Mouse (Mus musculus) stomach, embryonic 15.5 days (tissue): ENCODE measurements around the gene Plekhb2. TPM values are rescaled to one million over a fixed set of nuclear protein-coding genes. Genes with fewer than 3 reads are reported as not detected.

ENCODE experiments used
- ATAC-seq: fragments of 200-750 bp; cut with Nextera tagmentation; 2 replicates; pipeline ENCODE4 v1.8.0; 2017; ENCODE audit warnings: low read depth, moderate number of reproducible peaks, moderate TSS enrichment; ENCODE audit not compliant: insufficient read depth, low FRiP score
- H3K27ac ChIP-seq: fragments of 300-500 bp; sonication (generic); 2 replicates; pipeline ENCODE4 v1.5.1; 2015; ENCODE audit warnings: mild to moderate bottlenecking, inconsistent platforms
- H3K27me3 ChIP-seq: fragments of 300-500 bp; sonication (generic); replicated peaks from 2 replicates; pipeline ENCODE4 v1.6.1; 2015; ENCODE audit warnings: inconsistent platforms
- H3K36me3 ChIP-seq: fragments of 300-500 bp; sonication (generic); 2 replicates; pipeline ENCODE4 v1.6.1; 2015; ENCODE audit warnings: inconsistent platforms
- H3K4me1 ChIP-seq: fragments of 300-500 bp; sonication (generic); 2 replicates; pipeline ENCODE4 v1.6.1; 2015; ENCODE audit warnings: inconsistent platforms
- H3K4me2 ChIP-seq: fragments of 300-500 bp; sonication (generic); 2 replicates; pipeline ENCODE4 v1.6.1; 2015; ENCODE audit warnings: mild to moderate bottlenecking, inconsistent platforms
- H3K4me3 ChIP-seq: fragments of 300-500 bp; sonication (generic); replicated peaks from 2 replicates; pipeline ENCODE4 v1.5.1; 2015; ENCODE audit warnings: inconsistent platforms
- H3K9ac ChIP-seq: fragments of 300-500 bp; sonication (generic); 2 replicates; pipeline ENCODE4 v1.6.1; 2015; ENCODE audit warnings: inconsistent platforms
- H3K9me3 ChIP-seq: fragments of 300-500 bp; sonication (generic); 2 replicates; pipeline ENCODE4 v1.6.1; 2016; ENCODE audit warnings: inconsistent platforms
- WGBS: fragments of 180-500 bp; shearing (Covaris S2); methylation state at CpG from one replicate; pipeline ENCODE4 v1.1.7; 2015; 5-methylcytosine and 5-hydroxymethylcytosine counted together
- polyA plus RNA-seq: library from polyadenylated mRNA; unstranded; fragments of >200 nt; fragmentation: Nextera tagmentation; extraction: Ambion mirVana; gene quantifications from 2 replicates; pipeline ENCODE4 v1.2.1, GENCODE M21; 2015

Plekhb2 gene
- polyA plus RNA-seq, 1 experiment from 2014 or later, result 51.3 TPM

DNA sequence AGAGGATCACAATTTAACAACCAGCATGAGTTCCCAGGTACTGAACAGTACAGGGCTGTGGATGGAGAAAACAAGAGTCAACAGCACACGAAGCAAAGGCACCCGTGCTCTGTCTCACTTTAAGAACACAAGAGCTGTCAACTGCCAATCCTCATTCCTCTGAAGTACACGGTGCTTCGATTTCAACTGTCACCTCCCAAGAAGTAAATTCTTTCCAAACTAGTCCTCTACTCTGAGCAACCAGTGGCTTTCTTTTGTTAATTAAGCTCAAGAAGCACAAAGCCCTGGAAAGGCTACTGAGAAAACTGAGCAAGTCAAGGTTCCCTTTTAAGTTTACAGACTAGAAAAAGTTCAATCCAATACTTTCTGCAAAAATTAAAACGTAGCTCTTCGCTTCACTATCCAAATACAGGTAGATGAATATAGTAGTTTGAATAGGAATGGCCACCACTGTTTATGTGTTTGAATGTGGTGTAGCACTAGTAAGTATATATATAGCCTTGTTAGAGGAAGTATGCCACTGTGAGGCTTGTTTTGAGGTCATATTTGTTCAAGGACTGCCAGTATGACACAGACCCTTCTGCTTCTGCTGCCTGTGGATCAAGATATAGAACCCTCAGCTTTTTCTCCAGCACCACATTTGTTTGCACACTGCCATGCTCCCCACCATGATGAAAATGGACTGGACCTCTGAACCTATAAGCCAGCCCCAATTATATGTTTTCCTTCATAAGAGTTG lies 11.7 kb upstream of the Plekhb2 start:
- no peaks in the 10 kb centered on the region for H3K27me3 ChIP-seq
- no peak overlapping the region for H3K9ac ChIP-seq
- WGBS, result 63% methylated on average over 6 of the region's 6 CpGs
- H3K4me1 ChIP-seq, result peaks cover 24% of the 10 kb centered on the region
- H3K36me3 ChIP-seq, result no peaks in the 10 kb centered on the region
- H3K27ac ChIP-seq, result no peak overlapping the region
- H3K4me3 ChIP-seq, result no peak overlapping the region
- ATAC-seq, result no peak
- H3K9me3 ChIP-seq, result no peaks in the 10 kb centered on the region
- H3K4me2 ChIP-seq, result no peak overlapping the region

DNA sequence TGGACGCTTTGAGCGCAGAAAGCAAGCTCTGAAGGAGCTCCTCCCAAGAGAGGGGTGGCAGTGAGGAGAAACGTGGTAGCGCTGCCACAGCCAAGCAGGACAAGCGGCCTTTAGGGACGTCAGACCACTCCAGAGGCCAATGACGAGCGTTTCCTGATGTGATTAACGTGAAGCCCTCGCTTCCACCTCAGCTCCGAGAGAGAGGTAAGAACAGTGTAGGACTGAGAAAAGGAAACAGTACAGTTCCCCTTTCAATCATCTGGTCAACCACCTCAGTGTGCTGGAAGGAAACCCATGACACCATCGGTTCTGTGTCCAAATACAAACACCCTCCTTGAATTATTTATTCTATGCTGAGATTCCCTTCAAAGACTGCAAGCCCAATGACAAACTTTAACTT lies 10.5 kb upstream of the Plekhb2 start:
- H3K4me3 ChIP-seq, result no peak overlapping the region
- no peak for ATAC-seq
- no peak overlapping the region for H3K4me2 ChIP-seq
- no peaks in the 10 kb centered on the region for H3K36me3 ChIP-seq
- H3K27ac ChIP-seq, result no peak overlapping the region
- no peak overlapping the region for H3K9ac ChIP-seq
- 55% methylated on average over 12 of the region's 12 CpGs for WGBS
- peaks cover 24% of the 10 kb centered on the region for H3K4me1 ChIP-seq
- no peaks in the 10 kb centered on the region for H3K27me3 ChIP-seq
- H3K9me3 ChIP-seq, result no peaks in the 10 kb centered on the region

DNA sequence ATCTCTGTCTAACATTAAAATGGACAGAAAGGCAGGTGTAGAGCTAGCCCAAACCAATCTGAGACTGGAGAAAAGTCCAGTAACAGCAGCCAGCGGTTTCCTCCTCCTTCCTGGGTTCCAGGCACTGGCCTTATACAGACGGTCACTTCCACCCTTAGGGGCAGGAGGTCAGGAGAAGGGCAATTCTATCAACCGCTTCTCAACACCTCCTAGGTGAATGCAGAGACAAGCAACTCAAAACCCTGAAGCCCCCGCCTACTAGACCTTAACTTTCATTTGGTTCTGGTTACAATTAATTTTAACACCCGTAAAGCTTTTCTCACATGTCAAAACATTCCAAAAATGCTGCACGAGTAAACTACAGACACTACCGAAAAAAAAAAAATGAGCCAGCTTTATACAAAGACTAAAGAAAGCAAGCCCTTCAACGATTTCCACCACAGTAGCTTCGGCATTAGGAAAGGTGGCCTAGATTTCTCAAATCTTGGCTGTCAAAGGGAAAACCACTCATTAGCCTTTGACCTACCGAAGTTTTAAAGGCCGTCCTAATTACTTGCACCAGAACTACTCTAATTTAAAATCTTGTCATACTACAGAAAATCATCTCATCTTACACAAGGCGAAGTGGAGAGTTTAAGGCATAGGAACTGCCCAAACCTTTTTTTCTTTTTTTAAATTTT lies 7.9 kb upstream of the Plekhb2 start:
- Histone ChIP-seq H3K27ac (peak overlapping the region; percentile 98), H3K4me3 (peak overlapping the region; percentile 85), H3K36me3 (no peaks in the 10 kb centered on the region), H3K4me2 (peak overlapping the region; percentile 63), H3K27me3 (no peaks in the 10 kb centered on the region), H3K9ac (peak overlapping the region; percentile 89; the same call in 1 of the 2 replicates), H3K9me3 (no peaks in the 10 kb centered on the region), H3K4me1 (peaks cover 24% of the 10 kb centered on the region)
- WGBS, result under 1% methylated on average over 12 of the region's 12 CpGs
- ATAC-seq, result no peak

DNA sequence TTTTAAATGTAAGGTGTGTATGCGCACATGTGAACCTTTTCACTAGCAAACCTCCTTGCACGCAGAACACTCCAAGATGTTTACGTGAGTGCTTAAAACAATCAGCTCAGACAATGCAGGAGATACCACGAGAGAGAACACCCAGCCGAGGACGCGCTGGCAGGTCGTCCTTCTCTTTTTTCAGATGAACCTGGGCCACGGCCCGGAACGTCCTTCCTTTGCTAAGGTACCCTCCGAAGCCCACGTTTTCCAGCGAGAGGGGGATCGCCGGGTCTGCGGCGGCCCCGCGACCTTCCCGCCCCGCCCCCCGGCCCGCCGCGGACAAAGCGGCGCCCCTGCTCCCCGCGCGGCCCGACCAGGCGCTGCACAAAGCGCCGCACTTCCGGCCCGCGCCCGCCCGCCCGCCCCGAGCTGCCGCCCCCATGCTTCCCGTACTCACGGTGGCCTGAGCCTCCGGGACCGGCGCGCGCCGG lies 7.4 kb upstream of the Plekhb2 start:
- Histone ChIP-seq H3K27me3 (no peaks in the 10 kb centered on the region), H3K4me3 (peak overlapping the region; percentile 85), H3K9me3 (no peaks in the 10 kb centered on the region), H3K4me1 (peaks cover 24% of the 10 kb centered on the region), H3K36me3 (no peaks in the 10 kb centered on the region), H3K4me2 (peak overlapping the region; percentile 63), H3K27ac (peak overlapping the region; percentile 98), H3K9ac (peak overlapping the region; percentile 89)
- WGBS, result under 1% methylated on average over 24 of the region's 51 CpGs
- ATAC-seq, result peak; percentile 82

DNA sequence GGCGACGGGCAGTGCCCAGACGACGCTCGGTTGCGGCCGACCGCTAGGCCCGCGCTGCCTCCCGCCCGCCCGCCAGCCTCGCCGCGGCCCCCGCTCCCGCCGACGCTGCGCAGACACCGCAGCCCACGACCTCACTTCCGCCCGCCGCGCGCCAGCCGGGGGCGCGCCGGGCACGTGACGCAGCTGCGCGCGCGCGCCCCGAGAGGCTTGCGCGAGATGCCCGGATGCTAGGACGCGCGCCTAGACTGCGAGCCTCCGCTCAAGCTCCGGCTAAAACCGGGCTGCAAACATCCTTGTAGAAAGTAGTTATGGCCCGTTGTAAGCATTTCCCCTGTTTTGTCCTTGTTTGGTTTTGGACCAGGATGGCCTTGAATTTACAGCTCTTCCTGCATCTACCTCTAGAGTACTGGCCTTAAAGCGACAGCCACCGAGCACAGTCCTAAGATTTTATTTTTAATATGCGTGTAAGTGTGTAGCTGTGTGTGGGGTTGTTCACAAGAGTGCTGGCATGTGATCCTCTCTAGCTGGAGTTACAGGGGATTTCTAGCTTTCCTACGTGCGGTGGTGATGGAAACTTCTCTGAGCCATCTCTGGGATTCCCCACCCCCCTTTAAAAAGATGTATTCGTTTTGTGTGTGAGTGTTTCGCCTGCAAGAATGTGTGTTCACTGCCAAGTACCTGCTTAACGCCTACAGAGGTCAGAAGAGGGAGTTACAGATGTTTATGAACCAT lies 6.7 kb upstream of the Plekhb2 start, which contains the start of gene Fam168b:
Fam168b (minus strand) TSS at position 179 of the 732 bp plus-strand sequence.
- Histone ChIP-seq H3K27ac (peak within 1 kb of the TSS; percentile 98), H3K4me3 (peak within 1 kb of the TSS; percentile 85), H3K4me1 (peaks cover 21% of the 10 kb centered on the region), H3K9ac (peak within 1 kb of the TSS; percentile 89), H3K9me3 (no peaks in the 10 kb centered on the region), H3K36me3 (no peaks in the 10 kb centered on the region), H3K27me3 (no peaks in the 10 kb centered on the region), H3K4me2 (peak within 1 kb of the TSS; percentile 63)
- ATAC-seq, result peak; percentile 88
- WGBS, result under 1% methylated on average over 50 of the region's 59 CpGs

DNA sequence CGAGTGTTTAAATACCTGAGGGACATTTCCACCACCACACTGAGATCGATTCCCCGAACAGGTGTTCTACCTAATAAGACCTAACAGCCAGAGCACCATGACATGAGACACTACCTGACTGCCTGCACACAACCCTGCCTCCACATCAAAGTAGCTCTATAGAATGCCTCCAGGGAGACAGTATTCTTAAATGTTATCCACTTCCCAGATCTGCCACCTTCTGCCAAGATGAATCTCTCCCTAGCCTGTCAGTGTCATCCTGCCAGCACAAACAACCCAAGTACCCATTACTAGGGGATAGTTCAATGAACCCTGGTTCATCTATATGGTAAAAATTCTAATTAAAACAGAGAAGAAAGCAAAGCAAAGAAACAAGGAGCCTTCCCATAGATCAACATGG lies 2.7 kb upstream of the Plekhb2 start:
- Histone ChIP-seq H3K4me3 (no peak overlapping the region), H3K27me3 (no peaks in the 10 kb centered on the region), H3K9ac (no peak overlapping the region), H3K27ac (no peak overlapping the region), H3K4me1 (no peaks in the 10 kb centered on the region), H3K9me3 (no peaks in the 10 kb centered on the region), H3K4me2 (no peak overlapping the region), H3K36me3 (no peaks in the 10 kb centered on the region)
- no peak for ATAC-seq
- 80% methylated on average over 3 of the region's 3 CpGs for WGBS

DNA sequence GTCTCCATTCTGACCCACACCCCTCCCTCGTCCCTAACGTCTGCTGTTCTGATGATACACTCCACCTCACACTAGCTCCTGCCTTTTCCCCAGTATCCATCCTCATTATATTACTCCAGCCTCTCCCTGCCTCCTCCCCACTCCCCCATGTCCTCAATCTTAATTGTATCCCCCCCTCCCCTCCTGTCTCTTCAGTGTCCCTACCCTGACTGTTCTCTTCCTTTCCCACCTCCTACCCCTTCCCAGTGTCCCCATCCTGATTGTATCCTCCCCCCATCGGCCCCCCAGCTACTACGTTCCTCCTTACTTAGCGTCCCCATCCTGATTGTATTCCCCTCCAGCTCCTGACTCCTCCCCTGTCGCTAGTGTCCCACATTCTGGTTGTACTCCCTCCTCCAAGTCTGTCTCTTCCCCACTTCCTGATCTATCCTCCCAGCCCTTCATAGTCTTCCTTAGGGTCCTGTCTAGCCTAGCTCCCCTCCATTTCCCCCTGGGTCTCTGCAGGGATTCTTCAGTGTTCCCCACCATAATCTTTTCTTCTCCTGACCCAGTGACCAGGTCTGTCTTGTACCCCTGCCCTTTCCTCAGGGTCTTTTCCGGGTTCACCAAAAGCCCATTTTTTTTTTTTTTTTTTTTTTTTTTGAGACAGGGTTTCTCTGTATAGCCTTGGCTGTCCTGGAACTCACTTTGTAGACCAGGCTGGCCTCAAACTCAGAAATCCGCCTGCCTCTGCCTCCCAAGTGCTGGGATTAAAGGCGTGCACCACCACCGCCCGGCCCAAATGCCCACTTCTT lies 764 bp downstream of the Plekhb2 start:
- Histone ChIP-seq H3K9ac (no peak overlapping the region), H3K4me3 (peak overlapping the region; percentile 69), H3K9me3 (no peaks in the 10 kb centered on the region), H3K4me1 (no peaks in the 10 kb centered on the region), H3K4me2 (peak overlapping the region; percentile 90), H3K27me3 (no peaks in the 10 kb centered on the region), H3K36me3 (no peaks in the 10 kb centered on the region), H3K27ac (peak overlapping the region; percentile 61; the same call in 1 of the 2 replicates)
- 45% methylated on average over 11 of the region's 11 CpGs for WGBS
- ATAC-seq, result peak; percentile 16; the same call in 1 of the 2 replicates

DNA sequence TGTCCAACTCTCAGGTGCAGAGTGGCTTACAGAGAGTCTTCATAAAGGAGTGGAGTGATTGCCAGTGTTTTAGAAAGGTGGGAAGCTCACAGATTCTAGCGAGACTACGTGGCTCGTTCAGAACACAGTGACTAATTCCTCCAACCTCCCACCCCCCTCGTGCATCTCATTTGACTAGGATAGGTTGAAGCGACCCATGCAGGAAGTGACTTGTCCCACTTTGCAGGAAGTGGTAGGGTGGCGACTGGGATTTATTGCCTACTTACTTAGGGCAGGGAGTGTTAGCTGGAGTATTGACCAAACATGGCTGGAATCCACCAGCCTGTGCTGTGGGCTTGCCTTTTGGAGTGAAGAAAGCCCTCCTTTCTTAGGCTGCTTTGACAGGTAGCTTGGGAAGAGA lies 1.8 kb downstream of the Plekhb2 start:
- Histone ChIP-seq H3K4me2 (peak overlapping the region; percentile 39; the same call in 1 of the 2 replicates), H3K27ac (peak overlapping the region; percentile 61), H3K9ac (no peak overlapping the region), H3K9me3 (no peaks in the 10 kb centered on the region), H3K27me3 (no peaks in the 10 kb centered on the region), H3K4me1 (no peaks in the 10 kb centered on the region), H3K36me3 (no peaks in the 10 kb centered on the region), H3K4me3 (no peak overlapping the region)
- ATAC-seq, result peak; percentile 47; the same call in 1 of the 2 replicates
- 41% methylated on average over 6 of the region's 6 CpGs for WGBS

DNA sequence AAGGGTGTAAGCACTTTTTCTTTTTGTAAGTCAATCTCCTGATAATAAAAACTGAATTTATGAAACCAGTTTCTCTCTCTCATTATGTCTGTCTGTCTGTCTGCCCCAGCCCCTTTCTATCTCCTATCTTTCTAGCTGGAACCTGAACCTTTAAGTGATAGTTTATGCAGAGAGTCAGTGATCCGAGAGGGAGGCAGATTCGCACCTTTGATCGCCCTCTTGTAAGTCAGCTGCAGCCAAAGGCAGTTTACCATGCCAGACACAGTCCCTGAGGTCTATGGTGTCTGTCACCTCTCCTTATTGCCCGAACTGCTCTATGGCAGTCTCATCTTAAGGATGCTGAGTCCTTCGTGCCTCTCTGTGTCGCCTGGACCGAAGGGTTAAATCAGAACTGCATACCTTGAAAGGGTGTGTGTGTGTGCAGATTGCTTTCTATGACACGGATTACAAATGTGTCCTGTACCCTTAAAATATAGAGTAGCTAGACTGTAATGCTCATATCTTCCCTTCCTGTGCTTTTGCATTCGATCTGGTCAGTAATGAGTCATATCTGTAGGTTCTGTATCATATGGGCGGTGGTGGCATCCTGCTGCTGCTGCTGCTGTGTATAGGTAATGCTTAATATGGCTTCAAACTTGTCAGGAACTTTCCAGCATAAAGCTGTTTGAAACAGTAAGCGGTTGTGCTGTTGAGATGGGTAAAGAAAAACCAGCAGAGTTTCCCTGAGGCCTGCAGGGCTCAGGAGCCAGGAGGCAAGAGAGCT lies 2.5 kb downstream of the Plekhb2 start:
- Histone ChIP-seq H3K36me3 (no peaks in the 10 kb centered on the region), H3K9me3 (no peaks in the 10 kb centered on the region), H3K4me1 (no peaks in the 10 kb centered on the region), H3K9ac (no peak overlapping the region), H3K27ac (no peak overlapping the region), H3K27me3 (no peaks in the 10 kb centered on the region), H3K4me3 (no peak overlapping the region), H3K4me2 (no peak overlapping the region; the same call in 1 of the 2 replicates)
- WGBS, result 66% methylated on average over 11 of the region's 11 CpGs
- no peak for ATAC-seq

DNA sequence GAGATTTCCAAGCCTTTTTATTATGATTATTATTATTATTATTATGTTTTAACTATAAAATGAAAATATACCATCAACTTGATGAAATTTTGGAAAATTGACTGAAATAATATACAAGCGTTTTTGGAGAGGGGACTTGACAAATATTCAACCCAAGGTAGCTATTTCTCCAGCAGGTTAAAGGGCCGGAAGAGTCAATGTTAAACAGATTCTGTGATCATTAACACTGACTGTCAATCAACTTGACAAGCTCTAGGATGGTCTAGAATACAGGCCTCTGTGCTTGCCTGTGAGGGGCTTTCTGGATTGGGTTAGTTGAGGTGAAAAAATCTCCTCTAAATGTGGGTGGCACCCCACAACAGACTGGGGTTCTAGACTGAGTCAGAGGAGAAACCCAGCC lies 4.0 kb downstream of the Plekhb2 start:
- H3K9ac ChIP-seq, result no peak overlapping the region
- no peak for ATAC-seq

More for the DNA sequence above, 4.0 kb downstream of the Plekhb2 start:
- 89% methylated on average over 2 of the region's 2 CpGs for whole genome bisulfite sequencing
- Histone ChIP-seq H3K36me3 (no peaks in the 10 kb centered on the region), H3K4me2 (no peak overlapping the region), H3K4me1 (no peaks in the 10 kb centered on the region), H3K27ac (no peak overlapping the region), H3K9me3 (no peaks in the 10 kb centered on the region), H3K4me3 (no peak overlapping the region), H3K27me3 (no peaks in the 10 kb centered on the region)
